Mouse (Mus musculus) heart, adult 18-20 months (tissue): ENCODE measurements around the gene Cd34. TPM values are rescaled to one million over a fixed set of nuclear protein-coding genes. Genes with fewer than 3 reads are reported as not detected.

ENCODE experiments used
- DNase-seq, 2 experiments: peaks; one replicate each; pipeline ENCODE4 v3.0.0; 2021 to 2022; ENCODE audit warnings: mixed read lengths in 1 of 2
- total RNA-seq, 2 experiments: library from RNA; stranded (reverse); gene quantifications; 2 replicates each; pipeline ENCODE4 v1.2.3; 2021

Cd34 gene
- total RNA-seq, 2 experiments from 2014 or later: 76.1 to 78.5 TPM

- DNase-seq: no peak
These were observed 24.1 kb downstream of the Cd34 start for GRCm38 (mm10) chr1:194962712-194963111.

GRCm38 (mm10) chr1:194971980-194972379 lies 33.4 kb downstream of the Cd34 start:
- DNase-seq: no peak

GRCm38 (mm10) chr1:194976164-194976516 lies 37.5 kb downstream of the Cd34 start:
- peak; percentile 95 to 98 for DNase-seq

- DNase-seq: peak; percentile 91
These were observed 38.1 kb downstream of the Cd34 start for GRCm38 (mm10) chr1:194976517-194977370.

- peak in 1 of 2 experiments; percentile 45 for DNase-seq
These were observed 38.7 kb downstream of the Cd34 start for GRCm38 (mm10) chr1:194977371-194977761.

- DNase-seq: peak in 1 of 2 experiments; percentile 45
These were observed 39.5 kb downstream of the Cd34 start for GRCm38 (mm10) chr1:194977946-194978720.

GRCm38 (mm10) chr1:194980826-194981435 lies 42.3 kb downstream of the Cd34 start:
- no peak for DNase-seq

- no peak for DNase-seq
These were observed 44.5 kb downstream of the Cd34 start for GRCm38 (mm10) chr1:194982931-194983690.

- DNase-seq: no peak
These were observed 46.3 kb downstream of the Cd34 start for GRCm38 (mm10) chr1:194984914-194985313.

GRCm38 (mm10) chr1:194985442-194986210 lies 47.0 kb downstream of the Cd34 start:
- DNase-seq: peak in 1 of 2 experiments; percentile 38

GRCm38 (mm10) chr1:194989024-194989423 lies 50.4 kb downstream of the Cd34 start:
- no peak for DNase-seq

GRCm38 (mm10) chr1:194990976-194991375 lies 52.4 kb downstream of the Cd34 start:
- DNase-seq: no peak

GRCm38 (mm10) chr1:194991654-194992053 lies 53.0 kb downstream of the Cd34 start:
- no peak for DNase-seq

GRCm38 (mm10) chr1:194992589-194993317 lies 54.1 kb downstream of the Cd34 start:
- peak; percentile 60 to 69 for DNase-seq

GRCm38 (mm10) chr1:194993409-194993988 lies 54.9 kb downstream of the Cd34 start:
- no peak for DNase-seq

- DNase-seq: no peak
These were observed 55.6 kb downstream of the Cd34 start for GRCm38 (mm10) chr1:194994262-194994661.

GRCm38 (mm10) chr1:194995196-194995595 lies 56.6 kb downstream of the Cd34 start:
- DNase-seq: peak; percentile 70 to 92

GRCm38 (mm10) chr1:194998396-194998795 lies 59.8 kb downstream of the Cd34 start:
- peak in 1 of 2 experiments; percentile 4 for DNase-seq

- no peak for DNase-seq
These were observed 64.7 kb downstream of the Cd34 start for GRCm38 (mm10) chr1:195003328-195003727.

- peak in 1 of 2 experiments; percentile 3 for DNase-seq
These were observed 65.6 kb downstream of the Cd34 start for GRCm38 (mm10) chr1:195004194-195004593.
